24 mouse cellular contexts compared by ENCODE assay signal in the genomic region with DNA sequence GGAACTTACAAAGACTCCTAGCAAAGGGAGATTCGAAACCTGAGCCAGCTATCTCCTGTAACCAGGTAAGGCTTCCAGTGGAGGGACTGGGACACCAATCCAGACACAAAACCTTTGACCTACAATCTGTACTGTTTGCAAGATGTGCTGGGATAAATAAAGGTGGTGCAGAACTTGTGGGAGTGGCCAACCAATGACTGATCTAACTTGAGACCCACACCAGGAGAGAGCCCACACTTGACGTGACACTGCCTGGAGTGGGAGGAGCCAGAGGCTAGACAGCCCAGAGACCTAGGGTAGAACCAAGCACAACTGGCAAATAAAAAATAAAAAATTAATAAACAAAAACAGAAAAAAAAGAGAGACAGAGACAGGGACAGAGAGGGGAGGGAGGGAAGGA. TPM values are rescaled to one million over a fixed set of nuclear protein-coding genes. Genes with fewer than 3 reads are reported as not detected.
DNase-seq lines count a peak whose midpoint lies in the region; ATAC-seq and TF ChIP-seq lines count a peak whose summit lies in the region.
"Had no signal": no experiment of that assay in that cellular context is flagged by ENCODE, and none has a peak within 500 bp of the region (broad histone marks: within the 10 kb centered on the region; RNA-seq: fewer than 3 reads in every experiment).

No protein-coding gene starts in this region.

- H3K9ac ChIP-seq in forebrain, embryonic 12.5 days = no peak overlapping the region
- H3K9ac ChIP-seq in liver, postnatal 0 days (replicated peaks) = no peak overlapping the region
- H3K9ac ChIP-seq: embryonic facial prominence, embryonic 12.5 days; embryonic facial prominence, embryonic 15.5 days; heart, embryonic 13.5 days; hindbrain, embryonic 12.5 days; hindbrain, embryonic 15.5 days had no signal

- H3K36me3 ChIP-seq in forebrain, embryonic 12.5 days (replicated peaks) = no peaks in the 10 kb centered on the region
- no peaks in the 10 kb centered on the region for H3K36me3 ChIP-seq in forebrain, embryonic 10.5 days (replicated peaks)
- H3K36me3 ChIP-seq in kidney, adult 2 months (ENCODE audit: control insufficient read depth, insufficient read depth, low read length) = no peaks in the 10 kb centered on the region
- no peaks in the 10 kb centered on the region for H3K36me3 ChIP-seq in liver, postnatal 0 days (replicated peaks; ENCODE audit: insufficient read depth, low read length)
- H3K36me3 ChIP-seq: embryonic facial prominence, embryonic 12.5 days; embryonic facial prominence, embryonic 15.5 days; heart, embryonic 10.5 days; heart, embryonic 13.5 days; hindbrain, embryonic 12.5 days; hindbrain, embryonic 15.5 days had no signal

- 77% methylated on average over 2 of the region's 2 CpGs for WGBS in forebrain, embryonic 12.5 days
- WGBS in forebrain, embryonic 10.5 days = 85% methylated on average over 2 of the region's 2 CpGs
- 78% methylated on average over 2 of the region's 2 CpGs for WGBS in kidney, adult 2 months
- 66% methylated on average over 2 of the region's 2 CpGs for WGBS in liver, postnatal 0 days (ENCODE audit: insufficient replicate concordance)

- no peak for DNase-seq in forebrain, embryonic 10.5 days (ENCODE audit: extremely low spot score, low spot score)
- peak; percentile 24 for DNase-seq in kidney, adult 2 months
- no peak for DNase-seq in kidney, postnatal 36 days
- peak; percentile 33 for DNase-seq in liver, postnatal 0 days
- no peak for DNase-seq in liver
- DNase-seq: adrenal gland, postnatal 10 days; adrenal gland, postnatal 36 days; B cell, adult 2 months; cerebellum, adult 2 months; cerebellum, adult 9-11 months; cerebellum, postnatal 25 days; gastrocnemius, postnatal 25 days; heart, adult 2 months had no signal

- TF ChIP-seq EP300 in liver, postnatal 0 days (IDR thresholded peaks at IDR 0.05; ENCODE audit: low read depth) = no peak

- ATAC-seq in forebrain, embryonic 12.5 days (ENCODE audit: low FRiP score) = 0 out of 2 replicates have a peak, but pooled peaks have one; percentile 23
- peak; percentile 88 for ATAC-seq in liver, postnatal 0 days
- ATAC-seq: forebrain, embryonic 14.5 days; Patski had no signal

- H3K27ac ChIP-seq in forebrain, embryonic 12.5 days = no peak overlapping the region
- no peak overlapping the region for H3K27ac ChIP-seq in forebrain, embryonic 10.5 days
- H3K27ac ChIP-seq in kidney, adult 2 months (ENCODE audit: insufficient read depth, low read depth, low read length) = no peak overlapping the region
- H3K27ac ChIP-seq in liver, postnatal 0 days (ENCODE audit: low read depth) = peak overlapping the region; percentile 46
- H3K27ac ChIP-seq: embryonic facial prominence, embryonic 12.5 days; embryonic facial prominence, embryonic 15.5 days; heart, adult 2 months; heart, embryonic 10.5 days; heart, embryonic 13.5 days; hindbrain, embryonic 12.5 days; hindbrain, embryonic 15.5 days had no signal

- TF ChIP-seq CTCF in kidney, adult 2 months (conservative IDR thresholded peaks at IDR 0.05; ENCODE audit: insufficient read depth, insufficient read length, low read depth, low read length) = no peak
- no peak for TF ChIP-seq CTCF in liver, postnatal 0 days (IDR thresholded peaks at IDR 0.05; ENCODE audit: low read depth)

- peaks cover 20% of the 10 kb centered on the region for H3K4me1 ChIP-seq in forebrain, embryonic 12.5 days
- H3K4me1 ChIP-seq in forebrain, embryonic 10.5 days = peaks cover 27% of the 10 kb centered on the region
- H3K4me1 ChIP-seq in kidney, adult 2 months (ENCODE audit: control insufficient read depth, insufficient read depth, low read length) = peaks cover 6% of the 10 kb centered on the region; the same call in 1 of the 2 replicates
- peaks cover 15% of the 10 kb centered on the region for H3K4me1 ChIP-seq in liver, postnatal 0 days (ENCODE audit: insufficient read depth)

- no peaks in the 10 kb centered on the region for H3K9me3 ChIP-seq in forebrain, embryonic 12.5 days
- no peaks in the 10 kb centered on the region for H3K9me3 ChIP-seq in forebrain, embryonic 10.5 days
- no peaks in the 10 kb centered on the region for H3K9me3 ChIP-seq in liver, postnatal 0 days (ENCODE audit: low read length)
- H3K9me3 ChIP-seq: embryonic facial prominence, embryonic 12.5 days; embryonic facial prominence, embryonic 15.5 days; G1E; heart, embryonic 10.5 days; heart, embryonic 13.5 days; hindbrain, embryonic 12.5 days; hindbrain, embryonic 15.5 days had no signal

- H3K27me3 ChIP-seq in forebrain, embryonic 12.5 days = no peaks in the 10 kb centered on the region
- no peaks in the 10 kb centered on the region for H3K27me3 ChIP-seq in forebrain, embryonic 10.5 days (ENCODE audit: poor library complexity, severe bottlenecking)
- H3K27me3 ChIP-seq in kidney, adult 2 months (replicated peaks; ENCODE audit: control insufficient read depth, insufficient read depth, low read length) = no peaks in the 10 kb centered on the region
- no peaks in the 10 kb centered on the region for H3K27me3 ChIP-seq in liver, postnatal 0 days (ENCODE audit: insufficient read depth, low read length)
- H3K27me3 ChIP-seq: CH12.LX; embryonic facial prominence, embryonic 12.5 days; embryonic facial prominence, embryonic 15.5 days; heart, embryonic 13.5 days; hindbrain, embryonic 12.5 days; hindbrain, embryonic 15.5 days; Patski had no signal

- H3K4me2 ChIP-seq in forebrain, embryonic 12.5 days = no peak overlapping the region
- H3K4me2 ChIP-seq in liver, postnatal 0 days (ENCODE audit: low read depth, low read length) = no peak overlapping the region
- H3K4me2 ChIP-seq: embryonic facial prominence, embryonic 12.5 days; embryonic facial prominence, embryonic 15.5 days; heart, embryonic 13.5 days; hindbrain, embryonic 12.5 days; hindbrain, embryonic 15.5 days had no signal

- no peak for TF ChIP-seq POLR2A in kidney, adult 2 months (IDR thresholded peaks at IDR 0.05; ENCODE audit: low read depth, low read length)

- no peak overlapping the region for H3K4me3 ChIP-seq in forebrain, embryonic 12.5 days (replicated peaks)
- no peak overlapping the region for H3K4me3 ChIP-seq in forebrain, embryonic 10.5 days
- no peak overlapping the region for H3K4me3 ChIP-seq in kidney, adult 2 months (ENCODE audit: insufficient read depth, low read depth, low read length)
- no peak overlapping the region for H3K4me3 ChIP-seq in liver, postnatal 0 days (ENCODE audit: low read depth, low read length)
- H3K4me3 ChIP-seq: embryonic facial prominence, embryonic 12.5 days; embryonic facial prominence, embryonic 15.5 days; heart, adult 2 months; heart, embryonic 10.5 days; heart, embryonic 13.5 days; hindbrain, embryonic 12.5 days; hindbrain, embryonic 15.5 days had no signal

RNA-seq across cellular contexts. Expression of a gene that starts 24.5 kb away (rescaled TPM):
- 40.0 and 41.0 TPM in 2 replicates for polyA plus RNA-seq in forebrain, embryonic 12.5 days (2016; fragmentation: Nextera tagmentation; extraction: Ambion mirVana)
- 38.4 and 41.6 TPM in 2 replicates for polyA plus RNA-seq in forebrain, embryonic 10.5 days (2016; fragmentation: Nextera tagmentation; extraction: Ambion mirVana)
- polyA plus RNA-seq in kidney, adult 2 months (2012; rRNA removed) = 3.7 and 3.8 TPM in 2 replicates
- polyA plus RNA-seq in liver, postnatal 0 days (2015; fragmentation: Nextera tagmentation; extraction: Ambion mirVana) = 10.8 and 11.8 TPM in 2 replicates

RNA-seq across cellular contexts. Expression of a gene that starts 24.7 kb away (rescaled TPM):
- 18.1 and 19.5 TPM in 2 replicates for polyA plus RNA-seq in forebrain, embryonic 12.5 days (2016; fragmentation: Nextera tagmentation; extraction: Ambion mirVana)
- polyA plus RNA-seq in forebrain, embryonic 10.5 days (2016; fragmentation: Nextera tagmentation; extraction: Ambion mirVana) = 20.3 and 20.6 TPM in 2 replicates
- 5.3 and 6.6 TPM in 2 replicates for polyA plus RNA-seq in kidney, adult 2 months (2012; rRNA removed)
- 3.8 and 4.0 TPM in 2 replicates for polyA plus RNA-seq in liver, postnatal 0 days (2015; fragmentation: Nextera tagmentation; extraction: Ambion mirVana)

Comparison
In these comparisons a context has a peak if more than half of its experiments do, and no peak if none do; other contexts are left out.
1. DNase-seq: peak in kidney, adult 2 months (single experiment) and liver, postnatal 0 days (single experiment); none in forebrain, embryonic 10.5 days (single experiment), kidney, postnatal 36 days (0 of 2) and liver (single experiment).